Mouse (Mus musculus) gastrocnemius, adult 8-10 months (tissue): Measurements from ENCODE around the gene 2310007B03Rik. TPM values are rescaled to one million over a fixed set of nuclear protein-coding genes. Genes with fewer than 3 reads are reported as not detected.

Experiments
- DNase-seq, 2 experiments: peaks; one replicate each; pipeline ENCODE4 v3.0.0; 2022; ENCODE audit warnings: low spot score in 2 of 2
- total RNA-seq, 4 experiments: library from RNA; stranded (reverse); gene quantifications; 2 replicates each; pipeline ENCODE4 v1.2.4; 2022

2310007B03Rik gene
- total RNA-seq, 4 experiments from 2014 or later, result not detected

- DNase-seq, result no peak
Measured at GRCm38 (mm10) chr1:93101571-93102061, 59.1 kb downstream of the 2310007B03Rik start, which contains the start of gene Kif1a. Kif1a (minus strand) TSS chr1:93101951.

Other genes starting within 250 kb of the 2310007B03Rik start
- gene Capn10, start 226.6 kb downstream of the 2310007B03Rik start, total RNA-seq, result 1 to 10 TPM; 4.4 to 6.1 (median 5.0) TPM
- under 1 TPM in 2 of 4 experiments, not detected in 2; 0.13 to 0.29 TPM for gene Gpr35, start 210.1 kb downstream of the 2310007B03Rik start, total RNA-seq
- gene Aqp12, start 154.6 kb downstream of the 2310007B03Rik start, total RNA-seq, result not detected
- 1 to 10 TPM in 2 of 4 experiments, under 1 TPM in 2; 0.63 to 2.3 (median 1.0) TPM for gene Kif1a, start 59.0 kb downstream of the 2310007B03Rik start, total RNA-seq
- not detected for gene Agxt, start 25.7 kb downstream of the 2310007B03Rik start, total RNA-seq
- gene Crocc2, start 7.8 kb upstream of the 2310007B03Rik start, total RNA-seq, result not detected
- gene Sned1, start 74.9 kb upstream of the 2310007B03Rik start, total RNA-seq, result 1 to 10 TPM; 3.0 to 3.8 (median 3.5) TPM
- 10 to 100 TPM; 10.7 to 13.5 (median 11.6) TPM for gene Mterf4, start 145.0 kb upstream of the 2310007B03Rik start, total RNA-seq
- gene Ppp1r7, start 181.9 kb upstream of the 2310007B03Rik start, total RNA-seq, result 10 to 100 TPM; 17.3 to 27.0 (median 22.0) TPM
- gene Pask, start 182.5 kb upstream of the 2310007B03Rik start, total RNA-seq, result under 1 TPM; 0.05 to 0.51 (median 0.29) TPM
- not detected for gene Ano7, start 213.0 kb upstream of the 2310007B03Rik start, total RNA-seq